Mouse (Mus musculus) inflammation-experienced regulatory T-cells, adult 6 months (primary cell): ENCODE data around the gene Uox. TPM values are rescaled to one million over a fixed set of nuclear protein-coding genes. Genes with fewer than 3 reads are reported as not detected.

Source experiments
- ATAC-seq: one replicate; pipeline ENCODE4 v1.8.0; 2017
- polyA plus RNA-seq, 3 experiments: library from polyadenylated mRNA; unstranded; fragments of 100-300 nt; shearing (Covaris generic); gene quantifications; one replicate each; pipeline ENCODE4 v1.2.1; 2017

The Uox gene
- polyA plus RNA-seq, 3 experiments from 2014 or later, result 0.13 TPM; not detected in 2

- ATAC-seq, result no peak
These were observed 13.7 kb downstream of the Uox start for GRCm38 (mm10) chr3:146583908-146584307.

DNA sequence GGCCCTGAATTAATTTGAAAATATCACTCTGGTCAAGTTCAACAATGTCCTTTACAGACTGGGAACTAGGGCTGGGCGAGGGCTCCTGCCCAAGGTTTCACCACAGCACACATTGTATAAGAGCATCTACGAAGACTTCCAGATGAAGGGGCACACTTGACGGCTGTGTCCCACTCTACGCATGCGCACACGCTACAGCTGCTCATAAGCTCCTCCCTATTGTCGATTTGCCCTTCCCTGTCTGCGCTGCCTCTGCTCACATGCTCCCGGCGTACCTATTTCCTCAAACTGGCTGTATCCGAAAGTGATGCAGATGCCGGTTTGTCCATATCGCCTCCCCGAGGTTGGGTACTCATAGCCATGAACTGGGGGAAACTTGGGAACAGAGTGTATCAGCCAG is 16.4 kb downstream of the Uox start:
- ATAC-seq, result no peak

- no peak for ATAC-seq
These were observed 19.3 kb downstream of the Uox start for GRCm38 (mm10) chr3:146589523-146589922.

- no peak for ATAC-seq
These were observed 20.9 kb downstream of the Uox start for GRCm38 (mm10) chr3:146591159-146591558.

DNA sequence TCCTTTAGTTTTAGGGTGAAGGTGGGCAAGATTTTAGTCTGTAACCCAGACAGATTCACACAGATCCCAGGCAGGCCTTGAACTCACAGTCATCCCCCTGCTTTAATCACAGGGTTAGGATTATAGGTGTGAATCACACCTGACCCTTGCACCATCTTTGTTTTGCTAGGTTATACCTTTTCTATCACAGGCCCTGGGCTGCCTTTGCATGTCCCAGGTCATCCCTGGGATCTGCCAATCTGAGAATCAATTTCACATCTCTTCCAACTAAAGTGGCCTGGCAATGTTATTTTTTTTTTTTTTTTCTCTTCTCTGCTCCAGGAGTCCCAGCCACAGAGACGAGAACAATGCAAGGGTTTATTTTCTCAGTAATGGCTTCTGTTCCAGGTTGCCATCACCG is 21.4 kb downstream of the Uox start:
- ATAC-seq, result no peak

DNA sequence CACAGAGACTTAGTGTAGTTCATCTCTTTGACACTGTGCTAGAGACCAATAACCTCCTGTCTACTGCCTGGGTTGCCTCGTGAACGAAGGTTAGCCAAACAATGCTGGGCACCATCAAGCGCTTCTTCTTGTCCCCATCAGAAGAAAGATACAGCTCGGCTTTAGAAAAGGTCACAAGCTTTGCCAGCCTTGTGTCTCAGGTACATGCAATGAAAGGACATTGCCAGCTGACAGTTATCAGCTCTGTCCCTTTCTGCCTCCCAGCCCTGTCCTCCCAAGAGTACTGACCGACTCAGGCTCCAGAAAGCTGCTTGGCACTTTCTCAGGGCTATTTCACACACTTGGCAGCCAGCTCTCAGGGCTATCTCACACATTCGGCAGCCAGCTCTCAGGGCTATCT is 25.2 kb downstream of the Uox start:
- ATAC-seq, result no peak

- no peak for ATAC-seq
These were observed 26.2 kb downstream of the Uox start for GRCm38 (mm10) chr3:146596387-146596786.

- no peak for ATAC-seq
These were observed 26.6 kb downstream of the Uox start for GRCm38 (mm10) chr3:146596864-146597263.

GRCm38 (mm10) chr3:146598411-146598810 is 28.2 kb downstream of the Uox start:
- ATAC-seq, result no peak

DNA sequence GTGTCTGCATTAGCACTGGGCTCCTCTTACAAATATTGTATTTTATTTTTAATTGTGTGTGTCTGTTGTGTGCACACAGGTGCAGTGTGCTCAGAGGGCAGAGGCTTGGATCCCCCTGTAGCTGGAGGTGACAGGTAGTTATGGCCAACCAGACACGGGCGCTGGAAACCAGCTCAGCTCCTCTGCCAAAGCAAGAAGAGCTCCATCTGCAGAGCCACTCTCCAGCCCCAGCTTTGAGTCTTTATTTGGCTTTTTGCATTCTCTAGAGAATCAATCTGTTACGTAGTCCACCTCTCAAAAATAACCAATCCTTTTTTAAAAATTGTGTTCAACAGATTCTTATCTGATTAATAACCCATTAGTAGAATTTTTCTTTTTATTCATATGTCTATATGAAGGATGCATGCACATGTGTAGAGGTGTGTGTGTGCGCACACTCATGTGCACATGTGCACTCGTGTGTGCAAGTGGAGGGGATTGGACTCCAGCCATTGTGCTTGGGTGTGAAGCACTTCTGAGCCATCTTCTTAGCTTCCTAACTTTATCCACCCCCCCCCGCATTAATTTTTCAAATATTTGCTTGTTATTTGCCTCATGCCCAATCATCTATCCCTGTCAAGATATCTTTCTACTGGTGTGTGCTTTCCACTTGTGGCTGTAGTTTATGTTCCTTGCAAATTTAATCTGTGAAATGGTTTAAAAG is 29.1 kb downstream of the Uox start:
- no peak for ATAC-seq

GRCm38 (mm10) chr3:146601205-146601604 is 31.0 kb downstream of the Uox start:
- no peak for ATAC-seq

- no peak for ATAC-seq
These were observed 32.3 kb downstream of the Uox start for GRCm38 (mm10) chr3:146602531-146602930.

DNA sequence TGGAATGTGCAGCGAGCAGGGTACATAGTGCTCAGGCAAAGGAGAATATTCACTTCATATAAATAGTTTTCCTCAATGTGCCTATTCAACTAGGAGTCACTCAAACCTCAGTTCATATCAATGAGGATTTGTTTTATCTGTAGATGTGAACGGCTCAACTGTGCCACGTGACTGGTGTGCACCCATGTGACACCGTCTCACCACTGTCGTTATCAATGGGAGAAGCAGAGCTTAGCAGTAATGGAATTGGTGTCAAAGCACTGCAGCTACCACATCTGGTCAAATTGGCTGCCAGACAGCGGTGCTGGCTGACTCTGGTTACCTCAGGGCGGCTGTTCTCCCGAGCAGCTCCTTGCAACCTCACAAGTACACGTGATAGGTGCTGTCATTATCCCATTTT is 34.4 kb downstream of the Uox start:
- no peak for ATAC-seq

DNA sequence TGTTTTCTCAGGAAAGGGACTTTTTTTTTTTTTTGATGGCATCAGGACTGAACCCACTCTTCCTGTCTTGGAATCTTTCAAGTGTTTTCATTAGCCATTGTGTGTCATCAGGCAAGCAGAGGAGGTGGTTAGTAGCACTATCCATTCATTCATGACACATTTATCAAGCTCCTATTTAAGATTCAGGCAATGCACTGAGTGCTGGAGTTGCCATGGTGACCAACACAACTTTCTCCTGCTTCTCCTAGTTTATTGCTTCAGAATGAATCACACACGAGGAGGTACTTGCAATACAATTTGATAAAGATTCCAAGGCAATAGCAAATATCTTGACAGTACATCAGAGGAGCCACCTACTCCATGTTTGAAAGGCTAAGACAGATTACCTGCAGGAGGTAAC is 37.1 kb downstream of the Uox start:
- no peak for ATAC-seq

DNA sequence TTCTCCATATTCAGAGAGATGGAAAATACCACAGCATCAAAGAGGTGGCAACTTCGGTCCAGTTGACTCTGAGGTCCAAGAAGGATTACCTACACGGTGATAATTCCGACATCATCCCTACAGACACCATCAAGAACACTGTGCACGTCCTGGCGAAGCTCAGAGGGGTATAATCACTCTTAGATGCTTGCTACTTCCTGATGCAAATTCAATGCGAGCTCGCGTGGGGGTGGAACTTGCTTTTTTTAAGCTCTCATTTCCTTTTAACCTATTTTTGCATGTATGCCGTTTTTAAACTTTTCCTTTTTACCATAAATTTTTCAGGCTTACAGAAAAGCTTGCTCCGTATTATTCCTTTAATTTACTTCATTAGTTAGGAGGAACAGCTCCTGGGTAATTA is 40.1 kb downstream of the Uox start:
- no peak for ATAC-seq

GRCm38 (mm10) chr3:146611261-146611660 is 41.0 kb downstream of the Uox start:
- ATAC-seq, result no peak

- ATAC-seq, result no peak
These were observed 41.6 kb downstream of the Uox start for GRCm38 (mm10) chr3:146611821-146612220.

- ATAC-seq, result no peak
These were observed 45.3 kb downstream of the Uox start, which contains the start of gene Dnase2b for GRCm38 (mm10) chr3:146615496-146615895. Gene Dnase2b, minus strand, starts transcription at chr3:146615596.

- no peak for ATAC-seq
These were observed 46.5 kb downstream of the Uox start for GRCm38 (mm10) chr3:146616533-146617283.

DNA sequence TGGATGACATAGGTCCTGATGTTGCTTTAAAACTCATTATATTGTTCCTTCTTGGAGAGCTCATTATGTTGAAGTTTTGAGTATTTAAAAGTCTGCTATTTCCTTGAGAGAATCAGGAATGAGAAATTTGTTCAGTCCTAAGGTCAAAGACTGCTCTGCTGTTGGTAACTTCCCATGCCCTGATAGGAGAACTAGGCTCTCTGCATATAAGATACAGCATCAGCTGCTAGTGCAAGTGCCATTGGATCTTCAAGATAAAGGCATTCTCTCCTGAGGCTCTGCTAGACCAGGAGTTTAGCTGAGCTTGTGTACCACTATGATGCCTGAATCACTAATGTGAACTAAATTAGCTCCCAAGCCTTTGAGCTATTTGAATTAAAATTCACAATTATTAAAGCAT is 47.7 kb downstream of the Uox start:
- ATAC-seq, result no peak

DNA sequence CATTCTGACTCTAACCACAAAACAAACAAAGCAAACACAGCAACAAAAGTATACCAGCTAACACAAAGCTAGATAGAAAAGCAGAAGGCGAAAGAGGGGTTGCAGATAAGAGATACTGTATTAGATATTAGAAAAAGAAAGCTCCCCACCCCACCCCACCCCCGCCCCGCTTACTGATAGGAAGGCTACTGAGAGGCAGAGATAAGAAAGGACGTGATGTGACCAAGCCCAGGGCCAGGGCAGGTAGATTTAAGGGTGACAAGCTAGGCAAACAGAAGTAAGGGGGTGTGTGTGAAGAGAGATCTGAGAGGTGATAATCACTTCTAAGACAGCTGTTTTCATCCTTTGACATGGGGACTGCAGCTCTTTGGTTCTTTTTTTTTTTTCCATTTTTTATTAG is 48.1 kb downstream of the Uox start:
- no peak for ATAC-seq

GRCm38 (mm10) chr3:146620101-146620500 is 49.9 kb downstream of the Uox start:
- ATAC-seq, result no peak

GRCm38 (mm10) chr3:146620555-146621249 is 50.5 kb downstream of the Uox start:
- no peak for ATAC-seq

DNA sequence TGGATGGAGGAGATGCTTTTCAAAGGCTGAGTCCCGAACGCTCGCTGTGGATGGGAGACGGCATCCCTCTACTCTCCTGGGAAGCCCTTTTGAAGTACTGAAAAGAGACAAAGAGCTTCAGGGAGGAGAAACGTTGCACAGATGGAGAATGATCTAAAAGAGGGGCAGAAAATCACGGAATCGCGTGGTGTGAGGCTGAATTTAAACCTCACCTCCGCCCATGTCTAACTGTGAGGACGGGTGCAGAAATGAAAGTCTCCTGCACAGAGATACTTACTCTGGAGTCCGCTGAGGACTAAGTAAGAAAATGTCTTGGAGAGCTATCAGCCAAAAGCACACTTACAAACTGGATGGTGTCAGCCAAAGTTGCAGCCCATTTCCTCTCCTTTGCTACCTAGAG is 51.7 kb downstream of the Uox start:
- ATAC-seq, result no peak
